Mouse (Mus musculus) midbrain, postnatal 0 days (tissue): ENCODE results near the gene Tmem138. TPM values are rescaled to one million over a fixed set of nuclear protein-coding genes. Genes with fewer than 3 reads are reported as not detected.

Source experiments
- ATAC-seq: fragments of 200-750 bp; cut with Nextera tagmentation; 2 replicates; pipeline ENCODE4 v1.8.0; 2017; ENCODE audit warnings: moderate number of reproducible peaks, mild to moderate bottlenecking, moderate TSS enrichment, moderate library complexity; ENCODE audit not compliant: low FRiP score
- DNase-seq: peaks from one replicate; pipeline ENCODE4 v3.0.0-alpha.2; 2015; ENCODE audit warnings: low spot score
- H3K27ac ChIP-seq: fragments of 300-500 bp; sonication (generic); 2 replicates; pipeline ENCODE4 v1.5.1; 2014; ENCODE audit warnings: low read depth, mild to moderate bottlenecking, low read length, mixed read lengths
- H3K27me3 ChIP-seq: fragments of 300-500 bp; sonication (generic); 2 replicates; pipeline ENCODE4 v1.6.1; 2014; ENCODE audit warnings: low read length, control low read depth, mixed read lengths; ENCODE audit not compliant: insufficient read depth
- H3K36me3 ChIP-seq: fragments of 300-500 bp; sonication (generic); 2 replicates; pipeline ENCODE4 v1.6.1; 2014; ENCODE audit warnings: low read length, control low read depth, mixed read lengths; ENCODE audit not compliant: insufficient read depth
- H3K4me1 ChIP-seq: fragments of 300-500 bp; sonication (generic); 2 replicates; pipeline ENCODE4 v1.6.1; 2014; ENCODE audit warnings: mild to moderate bottlenecking, control low read depth, antibody characterized with exemption, low read length, mixed read lengths; ENCODE audit not compliant: insufficient read depth
- H3K4me2 ChIP-seq: fragments of 300-500 bp; sonication (generic); 2 replicates; pipeline ENCODE4 v1.6.1; 2014; ENCODE audit warnings: low read depth, mild to moderate bottlenecking, low read length, mixed read lengths; ENCODE audit not compliant: poor library complexity, severe bottlenecking
- H3K4me3 ChIP-seq: fragments of 300-500 bp; sonication (generic); 2 replicates; pipeline ENCODE4 v1.5.1; 2014; ENCODE audit warnings: low read depth, mild to moderate bottlenecking, low read length, moderate library complexity
- H3K9ac ChIP-seq: fragments of 300-500 bp; sonication (generic); replicated peaks from 2 replicates; pipeline ENCODE4 v1.6.1; 2014; ENCODE audit warnings: mild to moderate bottlenecking, low read length, moderate library complexity, mixed read lengths; ENCODE audit not compliant: poor library complexity, severe bottlenecking
- H3K9me3 ChIP-seq: fragments of 300-500 bp; sonication (generic); 2 replicates; pipeline ENCODE4 v1.6.1; 2016; ENCODE audit warnings: low read length, control low read depth
- CTCF ChIP-seq: IDR thresholded peaks from 2 replicates; pipeline ENCODE4 v1.5.1; 2016; ENCODE audit warnings: antibody characterized with exemption, mild to moderate bottlenecking
- WGBS: fragments of 180-500 bp; shearing (Covaris S2); extraction: QIAGEN DNeasy Blood & Tissue Kit; methylation state at CpG from one replicate; pipeline ENCODE4 v1.1.7; 2014; 5-methylcytosine and 5-hydroxymethylcytosine counted together
- polyA plus RNA-seq: library from polyadenylated mRNA; unstranded; fragments of >200 nt; fragmentation: Nextera tagmentation; extraction: Ambion mirVana; gene quantifications from 2 replicates; pipeline ENCODE4 v1.2.1, GENCODE M21; 2015
- total RNA-seq: library from RNA; depleted of rRNA; stranded (reverse); fragments of >200 nt; gene quantifications from 2 replicates; pipeline ENCODE4 v1.2.3, GENCODE M21; 2014

Tmem138 gene
- total and polyA plus RNA-seq, 2 experiments from 2014 or later = 18.5 to 32.4 TPM

DNA sequence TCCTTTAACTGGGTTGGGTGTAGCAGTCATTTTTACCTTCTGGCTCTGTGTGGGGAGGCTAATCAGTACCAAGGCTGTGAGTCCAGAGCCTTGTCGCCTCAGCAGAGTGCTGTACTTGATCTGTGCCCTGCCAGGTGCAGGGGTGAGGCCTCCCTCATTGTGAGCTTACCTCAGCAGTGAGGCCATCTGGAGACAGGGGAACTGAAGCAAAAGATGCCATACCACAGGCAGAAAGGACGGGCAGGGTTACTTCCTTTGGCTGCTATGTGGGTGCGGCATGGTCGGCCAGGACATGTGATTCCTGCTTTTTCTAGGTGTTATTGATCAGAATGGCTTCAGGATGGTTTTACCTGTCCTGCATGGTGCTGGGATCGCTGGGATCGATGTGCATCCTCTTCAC is 4.8 kb upstream of the Tmem138 start:
- Histone ChIP-seq H3K4me2 (no peak overlapping the region), H3K4me3 (no peak overlapping the region), H3K27me3 (no peaks in the 10 kb centered on the region), H3K9me3 (no peaks in the 10 kb centered on the region), H3K36me3 (peaks cover 7% of the 10 kb centered on the region; the same call in 1 of the 2 replicates), H3K4me1 (no peaks in the 10 kb centered on the region), H3K27ac (no peak overlapping the region), H3K9ac (no peak overlapping the region)
- ATAC-seq = no peak
- 87% methylated on average over 6 of the region's 6 CpGs for WGBS
- DNase-seq = no peak
- no peak for TF ChIP-seq CTCF

DNA sequence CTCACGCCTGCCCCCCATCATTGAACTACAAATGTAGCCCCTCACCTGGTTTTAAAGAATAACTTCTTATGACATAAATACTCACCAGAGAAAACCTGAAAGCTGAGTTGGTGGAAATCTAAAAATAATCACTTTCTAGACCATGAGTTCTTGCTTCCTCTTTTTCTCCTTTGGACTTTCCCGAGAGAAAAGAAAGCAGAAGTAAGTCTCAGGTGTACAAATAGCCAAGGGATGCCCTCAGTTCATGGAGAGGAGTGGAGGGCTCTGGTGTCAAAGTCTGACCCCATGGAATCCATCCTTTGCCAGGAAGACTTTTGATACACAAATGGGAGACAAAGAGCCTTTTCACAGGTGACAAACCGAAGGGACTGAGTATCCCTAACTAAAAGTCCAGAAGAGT is 3.6 kb upstream of the Tmem138 start:
- 87% methylated on average over 3 of the region's 3 CpGs for WGBS
- Histone ChIP-seq H3K4me1 (no peaks in the 10 kb centered on the region), H3K9me3 (no peaks in the 10 kb centered on the region), H3K4me2 (no peak overlapping the region), H3K36me3 (peaks cover 7% of the 10 kb centered on the region; the same call in 1 of the 2 replicates), H3K27me3 (no peaks in the 10 kb centered on the region), H3K27ac (no peak overlapping the region), H3K9ac (no peak overlapping the region), H3K4me3 (no peak overlapping the region)
- no peak for ATAC-seq
- no peak for TF ChIP-seq CTCF
- no peak for DNase-seq

DNA sequence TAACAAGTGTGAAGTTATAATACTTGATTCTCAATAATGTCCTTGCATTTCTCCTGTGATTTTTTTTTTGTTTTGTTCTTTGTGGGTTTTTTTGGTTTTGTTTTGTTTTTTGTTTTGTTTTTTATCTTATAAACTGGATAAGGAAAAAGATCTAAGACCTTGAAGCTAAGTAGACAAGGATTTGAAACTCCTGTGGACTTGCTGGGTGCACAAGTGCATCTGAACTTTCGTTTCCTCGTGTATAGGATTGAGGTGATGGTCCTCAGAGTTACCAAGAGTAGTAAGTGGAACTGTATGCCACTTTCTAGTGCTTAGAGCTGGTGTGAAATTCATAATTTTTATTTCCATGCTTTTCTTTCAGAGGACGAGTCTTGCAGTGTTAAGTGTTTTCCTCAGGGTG is 2.9 kb upstream of the Tmem138 start:
- 87% methylated on average over 3 of the region's 3 CpGs for WGBS
- Histone ChIP-seq H3K9ac (no peak overlapping the region), H3K27me3 (no peaks in the 10 kb centered on the region), H3K4me1 (no peaks in the 10 kb centered on the region), H3K4me2 (no peak overlapping the region), H3K9me3 (no peaks in the 10 kb centered on the region), H3K27ac (no peak overlapping the region), H3K4me3 (no peak overlapping the region), H3K36me3 (peaks cover 10% of the 10 kb centered on the region; the same call in 1 of the 2 replicates)
- no peak for TF ChIP-seq CTCF
- DNase-seq (no peak), ATAC-seq (no peak)

DNA sequence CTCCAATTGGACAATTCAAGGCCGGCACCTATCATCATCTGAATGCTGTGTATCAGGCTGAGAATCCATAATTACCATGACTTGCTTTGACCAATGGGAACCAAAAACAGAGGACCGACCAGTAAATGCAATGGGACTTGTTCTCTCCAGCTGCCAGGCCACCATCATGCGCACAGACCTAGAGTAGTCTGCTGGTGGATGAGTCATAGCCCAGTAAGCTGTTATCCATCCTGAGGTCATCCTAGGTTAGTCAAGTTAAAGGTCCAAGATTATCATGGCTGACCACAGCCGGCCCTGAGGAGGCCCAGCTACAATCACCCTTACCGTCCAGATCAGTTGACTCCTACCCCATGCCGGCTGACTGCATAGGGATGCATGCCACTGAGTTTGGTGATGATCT is 7.5 kb downstream of the Tmem138 start:
- TF ChIP-seq CTCF = no peak
- ATAC-seq (no peak), DNase-seq (no peak)
- 96% methylated on average over 6 of the region's 6 CpGs for WGBS
- Histone ChIP-seq H3K4me1 (no peaks in the 10 kb centered on the region), H3K4me2 (no peak overlapping the region), H3K4me3 (no peak overlapping the region), H3K36me3 (peaks cover 43% of the 10 kb centered on the region), H3K27me3 (no peaks in the 10 kb centered on the region), H3K9ac (no peak overlapping the region), H3K9me3 (no peaks in the 10 kb centered on the region), H3K27ac (no peak overlapping the region)

DNA sequence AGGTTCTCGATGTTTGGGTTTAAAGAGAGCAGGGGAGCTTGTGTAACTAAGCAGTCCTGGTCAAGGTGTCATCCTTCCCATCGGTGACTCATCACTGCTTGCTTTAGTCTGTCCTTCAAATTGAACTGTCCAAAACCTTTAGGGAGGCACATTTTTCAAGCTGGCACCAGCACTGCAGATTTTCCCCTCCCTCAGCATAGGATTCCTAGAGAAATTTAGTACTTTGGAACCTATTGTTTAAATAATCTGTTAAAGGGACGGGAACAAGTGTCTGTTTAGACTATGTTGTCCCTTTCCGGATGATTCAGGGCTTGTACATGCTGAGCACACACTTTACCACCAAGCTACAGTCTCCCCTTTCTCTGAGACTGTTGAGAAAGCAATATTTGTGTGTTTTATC is 11.9 kb downstream of the Tmem138 start:
- Histone ChIP-seq H3K36me3 (peaks cover 10% of the 10 kb centered on the region; the same call in 1 of the 2 replicates), H3K9ac (no peak overlapping the region)
- WGBS = 79% methylated on average over 4 of the region's 4 CpGs

DNA sequence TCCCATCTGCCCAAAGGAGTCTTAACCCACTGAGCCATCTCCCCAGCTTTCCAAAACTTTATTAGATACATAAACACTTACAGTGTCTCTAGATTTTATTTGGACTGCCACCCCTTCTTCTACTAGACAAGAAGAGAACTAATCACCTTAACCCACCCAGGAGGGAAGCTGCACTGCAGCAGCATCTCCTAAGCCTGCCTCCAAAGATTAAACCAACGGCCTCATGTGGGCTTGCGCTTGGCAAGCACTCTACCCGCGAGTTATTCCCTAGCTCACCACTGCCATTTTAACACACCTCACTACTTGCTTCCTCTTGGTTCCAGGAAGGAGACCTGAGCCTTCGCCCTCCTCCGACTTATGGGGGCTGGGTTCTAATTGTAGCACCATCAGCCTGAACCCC is 12.9 kb downstream of the Tmem138 start:
- ATAC-seq (no peak), DNase-seq (no peak)
- Histone ChIP-seq H3K27ac (no peak overlapping the region), H3K36me3 (0 out of 2 replicates have a peak, but pooled peaks cover 6% of the 10 kb centered on the region), H3K27me3 (no peaks in the 10 kb centered on the region), H3K9me3 (no peaks in the 10 kb centered on the region), H3K4me3 (no peak overlapping the region), H3K4me1 (no peaks in the 10 kb centered on the region), H3K9ac (no peak overlapping the region), H3K4me2 (no peak overlapping the region)
- TF ChIP-seq CTCF = no peak
- 83% methylated on average over 6 of the region's 6 CpGs for WGBS

More for the DNA sequence above, 11.9 kb downstream of the Tmem138 start:
- no peak overlapping the region for H3K4me2 ChIP-seq
- H3K9me3 ChIP-seq = no peaks in the 10 kb centered on the region
- no peak for TF ChIP-seq CTCF
- no peaks in the 10 kb centered on the region for H3K27me3 ChIP-seq
- H3K4me1 ChIP-seq = no peaks in the 10 kb centered on the region
- H3K4me3 ChIP-seq = no peak overlapping the region
- no peak overlapping the region for H3K27ac ChIP-seq
- DNase-seq (no peak), ATAC-seq (no peak)
